Mouse (Mus musculus) G1E-ER4 (cell line): ENCODE results near the gene Tmem18. TPM values are rescaled to one million over a fixed set of nuclear protein-coding genes. Genes with fewer than 3 reads are reported as not detected.

Source experiments
- GATA1 ChIP-seq: IDR thresholded peaks from one replicate; pipeline ENCODE4 v1.8.0; 2012; ENCODE audit warnings: low read length, inconsistent platforms
- polyA plus RNA-seq: library from polyadenylated mRNA; stranded (reverse); fragments of >175 nt; gene quantifications from 2 replicates; pipeline ENCODE4 v1.2.3, GENCODE M21; 2012

Tmem18 gene
- polyA plus RNA-seq, 1 experiment: 2.0 TPM

- no peak for TF ChIP-seq GATA1
Observed at GRCm38 (mm10) chr12:30606743-30607142, 22.5 kb downstream of the Tmem18 start.

- TF ChIP-seq GATA1: no peak
Observed at GRCm38 (mm10) chr12:30618425-30618824, 34.2 kb downstream of the Tmem18 start.

- TF ChIP-seq GATA1: no peak
Observed at GRCm38 (mm10) chr12:30628466-30628865, 44.2 kb downstream of the Tmem18 start.

- no peak for TF ChIP-seq GATA1
Observed at GRCm38 (mm10) chr12:30634534-30634933, 50.3 kb downstream of the Tmem18 start.

Other genes starting within 250 kb of the Tmem18 start
- gene Sntg2, start 211.1 kb upstream of the Tmem18 start, polyA plus RNA-seq: not detected in 2 replicates